Mouse (Mus musculus) liver, embryonic 12.5 days (tissue): Measurements from ENCODE around the gene Oas1e. TPM values are rescaled to one million over a fixed set of nuclear protein-coding genes. Genes with fewer than 3 reads are reported as not detected.
"Not testable (repeated sequence)": the region's sequence is repeated elsewhere in the genome, so short reads cannot be mapped to it uniquely, and the experiment has no call there.

ENCODE experiments used
- ATAC-seq: fragments of 200-750 bp; cut with Nextera tagmentation; 2 replicates; pipeline ENCODE4 v1.8.0; 2017; ENCODE audit warnings: moderate number of reproducible peaks, mild to moderate bottlenecking, moderate library complexity
- H3K27ac ChIP-seq: fragments of 300-500 bp; sonication (generic); 2 replicates; pipeline ENCODE4 v1.5.1; 2016; ENCODE audit warnings: mild to moderate bottlenecking
- H3K27me3 ChIP-seq: fragments of 300-500 bp; sonication (generic); replicated peaks from 2 replicates; pipeline ENCODE4 v1.6.1; 2016; ENCODE audit warnings: mild to moderate bottlenecking, moderate library complexity
- H3K36me3 ChIP-seq: fragments of 300-500 bp; sonication (generic); 2 replicates; pipeline ENCODE4 v1.6.1; 2016; ENCODE audit warnings: mild to moderate bottlenecking, moderate library complexity
- H3K4me1 ChIP-seq: fragments of 300-500 bp; sonication (generic); 2 replicates; pipeline ENCODE4 v1.6.1; 2016
- H3K4me2 ChIP-seq: fragments of 300-500 bp; sonication (generic); 2 replicates; pipeline ENCODE4 v1.6.1; 2016; ENCODE audit warnings: mild to moderate bottlenecking, moderate library complexity
- H3K4me3 ChIP-seq: fragments of 300-500 bp; sonication (generic); 2 replicates; pipeline ENCODE4 v1.5.1; 2016; ENCODE audit warnings: mild to moderate bottlenecking, moderate library complexity
- H3K9ac ChIP-seq: fragments of 300-500 bp; sonication (generic); 2 replicates; pipeline ENCODE4 v1.6.1; 2016; ENCODE audit warnings: mild to moderate bottlenecking, moderate library complexity
- H3K9me3 ChIP-seq: fragments of 300-500 bp; sonication (generic); replicated peaks from 2 replicates; pipeline ENCODE4 v1.6.1; 2016; ENCODE audit warnings: mild to moderate bottlenecking, moderate library complexity
- WGBS: fragments of 180-500 bp; shearing (Covaris S2); methylation state at CpG from one replicate; pipeline ENCODE4 v1.1.7; 2016; ENCODE audit not compliant: insufficient replicate concordance; 5-methylcytosine and 5-hydroxymethylcytosine counted together
- polyA plus RNA-seq: library from polyadenylated mRNA; unstranded; fragments of >200 nt; fragmentation: Nextera tagmentation; extraction: Ambion mirVana; gene quantifications from 2 replicates; pipeline ENCODE4 v1.2.1, GENCODE M21; 2016

Oas1e gene
- polyA plus RNA-seq, result not detected in 2 replicates

- not testable (repeated sequence) for H3K27ac ChIP-seq, H3K27me3 ChIP-seq, H3K9me3 ChIP-seq, H3K4me3 ChIP-seq, ATAC-seq, H3K4me2 ChIP-seq, H3K36me3 ChIP-seq, H3K9ac ChIP-seq, H3K4me1 ChIP-seq
- WGBS, result 59% methylated on average over 9 of the region's 9 CpGs
Observed at GRCm38 (mm10) chr5:120795480-120796034, at the start of gene Oas1e. Oas1e (minus strand) TSS chr5:120795530.

GRCm38 (mm10) chr5:120844713-120845112 lies 49.4 kb upstream of the Oas1e start:
- Histone ChIP-seq H3K27ac (no peak overlapping the region), H3K4me2 (no peak overlapping the region), H3K36me3 (no peaks in the 10 kb centered on the region), H3K4me3 (no peak overlapping the region), H3K27me3 (no peaks in the 10 kb centered on the region), H3K9ac (no peak overlapping the region), H3K4me1 (no peaks in the 10 kb centered on the region), H3K9me3 (no peaks in the 10 kb centered on the region)
- WGBS, result 67% methylated on average over 3 of the region's 3 CpGs
- no peak for ATAC-seq

DNA sequence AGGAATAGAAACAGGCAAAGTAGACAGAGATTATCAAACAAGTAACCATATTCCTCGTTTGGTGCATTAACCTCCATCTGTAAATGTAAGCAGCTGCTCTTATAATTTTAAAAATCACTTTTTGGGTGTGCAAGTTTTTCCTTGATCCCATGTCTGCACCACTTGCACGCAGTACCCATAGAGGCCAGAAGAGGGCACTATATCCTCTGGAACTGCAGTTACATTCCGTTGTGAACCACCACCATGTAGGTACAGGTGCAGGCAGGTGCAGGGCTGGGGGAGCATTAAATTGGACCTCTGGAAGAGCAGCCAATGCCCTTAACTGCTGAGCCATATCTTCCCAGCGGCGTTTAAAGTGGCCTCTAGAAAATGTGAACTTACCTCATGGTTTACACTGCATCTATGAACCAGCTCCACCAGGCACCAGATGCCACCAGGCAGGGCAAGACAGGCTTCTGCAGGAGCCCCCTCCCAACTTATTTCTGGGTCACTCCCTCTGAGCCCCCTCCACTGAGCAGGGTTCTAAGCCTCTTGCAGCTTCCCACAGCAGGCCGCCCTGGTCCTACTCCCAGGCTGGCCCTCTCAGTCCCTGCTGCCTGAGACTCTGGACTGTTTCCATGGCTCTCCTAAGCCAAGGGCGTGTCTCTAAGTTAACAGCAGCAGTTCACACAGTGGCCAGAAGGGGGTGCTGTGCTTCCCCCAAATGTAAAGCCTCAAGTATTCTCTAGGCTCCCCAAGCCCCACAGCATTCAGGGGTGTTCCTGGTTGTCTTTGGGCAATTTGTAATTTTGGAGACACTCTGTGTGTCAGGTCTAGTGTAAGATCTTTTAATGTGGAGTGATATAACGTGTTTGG lies 41.6 kb upstream of the Oas1e start:
- no peak overlapping the region for H3K4me3 ChIP-seq
- no peaks in the 10 kb centered on the region for H3K4me1 ChIP-seq
- no peak for ATAC-seq
- H3K9ac ChIP-seq, result no peak overlapping the region
- H3K4me2 ChIP-seq, result no peak overlapping the region
- H3K9me3 ChIP-seq, result no peaks in the 10 kb centered on the region
- H3K27ac ChIP-seq, result no peak overlapping the region
- WGBS, result 7% methylated on average over 8 of the region's 8 CpGs
- H3K36me3 ChIP-seq, result no peaks in the 10 kb centered on the region
- peaks cover 10% of the 10 kb centered on the region; the same call in 1 of the 2 replicates for H3K27me3 ChIP-seq

- 19% methylated on average over 17 of the region's 17 CpGs for WGBS
Observed at GRCm38 (mm10) chr5:120833335-120834280, 38.3 kb upstream of the Oas1e start.

DNA sequence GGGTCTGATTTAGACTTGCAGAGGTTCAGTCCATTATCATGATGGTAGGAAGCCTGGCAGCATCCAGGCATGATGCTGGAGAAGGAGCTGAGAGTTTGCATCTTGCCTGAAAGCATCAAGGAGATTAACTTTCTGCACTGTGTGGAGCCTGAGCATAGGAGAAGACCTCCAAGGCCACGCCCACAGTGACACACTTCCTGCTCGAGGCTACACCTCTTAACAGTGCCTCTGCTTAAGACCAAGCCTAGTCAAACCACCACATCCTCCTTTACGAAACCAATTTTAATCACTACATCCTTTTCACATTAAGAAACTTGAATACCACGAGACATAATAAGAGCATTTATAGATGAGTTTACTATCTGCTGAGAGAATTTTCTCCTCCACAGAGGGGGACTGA lies 35.7 kb upstream of the Oas1e start:
- 58% methylated on average over 4 of the region's 4 CpGs for WGBS
- H3K4me2 ChIP-seq, result no peak overlapping the region
- no peak for ATAC-seq
- no peaks in the 10 kb centered on the region for H3K36me3 ChIP-seq
- no peaks in the 10 kb centered on the region for H3K9me3 ChIP-seq
- H3K4me1 ChIP-seq, result no peaks in the 10 kb centered on the region
- no peak overlapping the region for H3K4me3 ChIP-seq
- peaks cover 10% of the 10 kb centered on the region; the same call in 1 of the 2 replicates for H3K27me3 ChIP-seq
- no peak overlapping the region for H3K27ac ChIP-seq
- no peak overlapping the region for H3K9ac ChIP-seq

More at GRCm38 (mm10) chr5:120833335-120834280, 38.3 kb upstream of the Oas1e start:
- Histone ChIP-seq H3K4me2 (no peak overlapping the region), H3K27ac (no peak overlapping the region), H3K36me3 (no peaks in the 10 kb centered on the region), H3K9ac (no peak overlapping the region), H3K27me3 (peaks cover 10% of the 10 kb centered on the region; the same call in 1 of the 2 replicates), H3K9me3 (no peaks in the 10 kb centered on the region), H3K4me3 (no peak overlapping the region), H3K4me1 (no peaks in the 10 kb centered on the region)
- no peak for ATAC-seq

- no peaks in the 10 kb centered on the region for H3K36me3 ChIP-seq
- no peaks in the 10 kb centered on the region for H3K4me1 ChIP-seq
- H3K4me3 ChIP-seq, result no peak overlapping the region
- H3K4me2 ChIP-seq, result no peak overlapping the region
- H3K9ac ChIP-seq, result no peak overlapping the region
- no peaks in the 10 kb centered on the region for H3K27me3 ChIP-seq
- ATAC-seq, result no peak
- no peaks in the 10 kb centered on the region for H3K9me3 ChIP-seq
- H3K27ac ChIP-seq, result no peak overlapping the region
Observed at GRCm38 (mm10) chr5:120818999-120819398, 23.7 kb upstream of the Oas1e start.

- WGBS, result 63% methylated on average over 3 of the region's 3 CpGs
- H3K27ac ChIP-seq, result no peak overlapping the region
- H3K36me3 ChIP-seq, result no peaks in the 10 kb centered on the region
- H3K4me3 ChIP-seq, result no peak overlapping the region
- peaks cover 10% of the 10 kb centered on the region for H3K4me1 ChIP-seq
- no peak for ATAC-seq
- no peaks in the 10 kb centered on the region for H3K27me3 ChIP-seq
- H3K4me2 ChIP-seq, result no peak overlapping the region
- no peak overlapping the region for H3K9ac ChIP-seq
- H3K9me3 ChIP-seq, result no peaks in the 10 kb centered on the region
Observed at GRCm38 (mm10) chr5:120815949-120816348, 20.6 kb upstream of the Oas1e start.

- H3K36me3 ChIP-seq, result no peaks in the 10 kb centered on the region
- peak overlapping the region; percentile 58 for H3K4me3 ChIP-seq
- H3K9ac ChIP-seq, result peak overlapping the region; percentile 53
- H3K27ac ChIP-seq, result no peak overlapping the region
- peak overlapping the region; percentile 70 for H3K4me2 ChIP-seq
- H3K27me3 ChIP-seq, result no peaks in the 10 kb centered on the region
- peaks cover 10% of the 10 kb centered on the region for H3K4me1 ChIP-seq
- WGBS, result 59% methylated on average over 6 of the region's 6 CpGs
- H3K9me3 ChIP-seq, result no peaks in the 10 kb centered on the region
- no peak for ATAC-seq
Observed at GRCm38 (mm10) chr5:120813023-120813422, 17.7 kb upstream of the Oas1e start.

DNA sequence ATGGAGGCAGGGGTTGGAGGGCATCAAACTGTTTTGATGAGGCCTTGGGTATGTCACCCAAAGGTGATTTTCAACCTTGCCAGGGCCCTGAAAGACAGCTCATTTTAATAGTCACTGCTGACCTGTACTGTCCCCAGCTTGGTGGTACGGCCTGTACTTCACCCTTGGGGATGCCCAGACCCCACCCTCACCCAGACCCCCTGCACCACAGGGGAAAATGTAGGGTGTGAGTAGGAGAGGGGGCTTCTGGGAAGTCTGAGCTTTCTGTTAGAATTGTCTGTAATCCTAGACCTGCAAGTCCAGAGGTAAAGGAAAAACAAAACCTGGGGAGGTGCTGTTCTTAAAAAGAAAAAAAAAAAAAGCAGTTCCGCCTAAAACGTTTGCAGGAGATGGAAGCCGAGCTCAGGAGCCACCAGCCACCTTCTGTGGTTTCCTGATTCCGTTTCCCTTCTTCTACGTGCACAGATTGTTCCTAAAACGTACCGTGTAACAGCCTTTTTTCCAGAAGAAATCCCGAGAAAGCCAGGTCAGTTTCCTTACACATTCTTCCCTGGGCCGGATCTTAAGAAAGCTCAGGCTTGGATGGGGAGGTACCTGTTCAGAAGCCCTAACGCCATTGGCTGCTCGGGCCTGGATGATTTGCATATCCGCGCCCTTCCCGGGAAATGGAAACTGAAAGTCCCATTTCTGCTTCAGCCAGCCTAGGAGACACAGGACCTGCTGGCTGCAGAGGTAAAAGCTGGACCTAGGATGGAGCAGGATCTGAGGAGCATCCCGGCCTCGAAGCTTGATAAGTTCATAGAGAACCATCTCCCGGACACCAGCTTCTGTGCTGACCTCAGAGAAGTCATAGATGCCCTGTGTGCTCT lies 16.9 kb upstream of the Oas1e start, which contains the start of gene Oas1c:
TSS of gene Oas1c (minus strand) at position 564 of the 869 bp plus-strand sequence.
- peaks cover 10% of the 10 kb centered on the region for H3K4me1 ChIP-seq
- no peaks in the 10 kb centered on the region for H3K9me3 ChIP-seq
- 7% methylated on average over 18 of the region's 18 CpGs for WGBS
- ATAC-seq, result peak; percentile 79
- H3K9ac ChIP-seq, result peak within 1 kb of the TSS; percentile 53
- H3K4me3 ChIP-seq, result peak within 1 kb of the TSS; percentile 58
- peak within 1 kb of the TSS; percentile 70 for H3K4me2 ChIP-seq
- no peaks in the 10 kb centered on the region for H3K27me3 ChIP-seq
- H3K36me3 ChIP-seq, result no peaks in the 10 kb centered on the region
- H3K27ac ChIP-seq, result no peak within 1 kb of the TSS

- Histone ChIP-seq H3K27ac (no peak overlapping the region), H3K9me3 (no peaks in the 10 kb centered on the region), H3K4me1 (peaks cover 10% of the 10 kb centered on the region), H3K27me3 (no peaks in the 10 kb centered on the region), H3K36me3 (no peaks in the 10 kb centered on the region), H3K4me2 (no peak overlapping the region), H3K4me3 (no peak overlapping the region), H3K9ac (no peak overlapping the region)
- ATAC-seq, result no peak
- WGBS, result 35% methylated on average over 6 of the region's 6 CpGs
Observed at GRCm38 (mm10) chr5:120809171-120809570, 13.8 kb upstream of the Oas1e start.

DNA sequence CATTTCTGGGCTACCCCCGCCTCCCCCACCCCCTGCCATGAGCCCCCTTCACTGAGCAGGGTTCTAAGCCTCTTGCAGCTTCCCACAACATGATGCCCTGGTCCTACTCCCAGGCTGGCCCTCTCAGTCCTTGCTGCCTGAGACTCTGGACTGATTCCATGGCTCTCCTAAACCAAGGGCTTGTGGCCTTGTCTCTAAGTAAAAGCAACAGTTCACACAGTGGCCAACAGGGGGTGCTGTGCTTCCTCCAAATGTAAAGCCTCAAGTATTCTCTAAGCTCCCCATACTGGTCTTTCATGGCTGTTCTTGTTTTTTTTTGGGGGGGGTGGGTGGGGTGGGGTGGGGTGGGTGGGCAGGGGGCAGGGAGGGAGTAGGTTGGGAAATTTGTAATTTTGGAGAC lies 11.1 kb upstream of the Oas1e start:
- no peaks in the 10 kb centered on the region for H3K9me3 ChIP-seq
- 73% methylated on average over 1 of the region's 1 CpGs for WGBS
- no peak for ATAC-seq
- H3K27me3 ChIP-seq, result no peaks in the 10 kb centered on the region
- no peaks in the 10 kb centered on the region for H3K36me3 ChIP-seq
- H3K4me1 ChIP-seq, result no peaks in the 10 kb centered on the region
- no peak overlapping the region for H3K9ac ChIP-seq
- H3K4me2 ChIP-seq, result no peak overlapping the region
- no peak overlapping the region for H3K27ac ChIP-seq
- no peak overlapping the region for H3K4me3 ChIP-seq
